Mouse (Mus musculus) heart, adult 8-10 months (tissue): ENCODE data around the gene Musk. TPM values are rescaled to one million over a fixed set of nuclear protein-coding genes. Genes with fewer than 3 reads are reported as not detected.
"Not testable (repeated sequence)": the region's sequence is repeated elsewhere in the genome, so short reads cannot be mapped to it uniquely, and the experiment has no call there.

Experiments used
- DNase-seq: peaks from one replicate; pipeline ENCODE4 v3.0.0; 2022; ENCODE audit warnings: low spot score
- total RNA-seq, 4 experiments: library from RNA; stranded (reverse); gene quantifications; 2 replicates each; pipeline ENCODE4 v1.2.4; 2022

Gene Musk
- under 1 TPM; 0.31 to 0.88 (median 0.50) TPM for total RNA-seq

GRCm38 (mm10) chr4:58285687-58286086, at the start of gene Musk:
Gene Musk, plus strand, starts transcription at chr4:58285960.
- DNase-seq, result no peak

DNA sequence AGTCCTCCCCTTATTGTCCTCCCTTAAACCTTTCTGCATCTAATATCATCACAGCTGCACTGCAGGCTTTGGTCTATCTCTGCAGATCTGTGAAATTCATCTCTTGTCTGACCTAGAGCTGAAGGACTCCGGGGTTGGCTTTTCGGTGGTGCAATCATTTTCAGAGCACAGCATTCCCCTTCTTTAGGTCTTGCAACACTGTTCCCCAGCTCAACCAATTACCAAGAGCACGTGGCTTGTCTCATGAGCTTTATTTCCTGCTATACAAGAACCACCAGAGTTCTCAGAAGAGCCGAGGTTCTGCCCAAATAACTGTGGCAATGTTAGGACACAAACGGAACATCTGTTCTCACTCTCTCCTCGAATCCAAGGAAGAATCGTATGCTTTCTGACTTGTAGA, 45.3 kb upstream of the Musk start:
- no peak for DNase-seq

- no peak for DNase-seq
Observed at GRCm38 (mm10) chr4:58245544-58245943, 40.2 kb upstream of the Musk start.

DNA sequence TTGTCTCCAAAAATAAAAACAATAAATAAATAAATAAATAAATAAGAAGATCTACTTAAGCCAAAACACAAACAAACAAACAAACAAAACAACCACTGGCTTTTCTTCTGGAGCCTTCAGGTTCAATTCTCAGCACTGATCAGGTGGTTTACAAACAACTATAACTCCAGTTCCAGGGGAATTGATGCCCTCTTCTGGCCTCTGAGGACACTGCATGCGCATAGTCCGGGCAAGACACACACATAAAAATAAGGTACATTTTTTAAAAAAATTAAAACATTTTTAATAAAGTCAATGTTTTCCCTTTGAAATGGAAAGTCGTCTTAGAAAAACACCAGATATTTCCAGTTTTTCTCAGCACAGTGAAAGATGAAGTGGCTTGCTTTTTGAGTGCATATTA, 33.4 kb upstream of the Musk start:
- no peak for DNase-seq

- DNase-seq, result peak; percentile 39
Observed at GRCm38 (mm10) chr4:58253410-58253809, 32.4 kb upstream of the Musk start.

GRCm38 (mm10) chr4:58260767-58261166, 25.0 kb upstream of the Musk start:
- DNase-seq, result not testable (repeated sequence)

DNA sequence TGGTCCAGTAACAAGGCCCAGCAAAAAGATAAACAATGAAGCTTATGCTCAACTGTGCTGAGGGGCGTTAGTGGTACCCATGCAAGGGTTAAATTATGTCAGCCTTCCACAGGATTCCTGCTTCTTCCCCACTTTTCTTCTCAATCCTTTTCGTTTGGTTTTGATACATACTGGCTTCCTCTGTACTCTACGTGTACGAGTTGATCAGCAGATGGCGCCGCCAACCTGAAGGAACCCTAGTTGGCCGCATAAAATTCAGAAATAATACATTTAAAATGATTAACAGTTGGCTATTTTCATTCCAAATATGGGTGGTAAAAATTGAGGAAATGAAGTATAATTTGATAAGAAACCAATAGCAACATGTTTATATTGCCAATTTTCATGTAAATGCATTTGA, 19.5 kb upstream of the Musk start:
- no peak for DNase-seq

DNA sequence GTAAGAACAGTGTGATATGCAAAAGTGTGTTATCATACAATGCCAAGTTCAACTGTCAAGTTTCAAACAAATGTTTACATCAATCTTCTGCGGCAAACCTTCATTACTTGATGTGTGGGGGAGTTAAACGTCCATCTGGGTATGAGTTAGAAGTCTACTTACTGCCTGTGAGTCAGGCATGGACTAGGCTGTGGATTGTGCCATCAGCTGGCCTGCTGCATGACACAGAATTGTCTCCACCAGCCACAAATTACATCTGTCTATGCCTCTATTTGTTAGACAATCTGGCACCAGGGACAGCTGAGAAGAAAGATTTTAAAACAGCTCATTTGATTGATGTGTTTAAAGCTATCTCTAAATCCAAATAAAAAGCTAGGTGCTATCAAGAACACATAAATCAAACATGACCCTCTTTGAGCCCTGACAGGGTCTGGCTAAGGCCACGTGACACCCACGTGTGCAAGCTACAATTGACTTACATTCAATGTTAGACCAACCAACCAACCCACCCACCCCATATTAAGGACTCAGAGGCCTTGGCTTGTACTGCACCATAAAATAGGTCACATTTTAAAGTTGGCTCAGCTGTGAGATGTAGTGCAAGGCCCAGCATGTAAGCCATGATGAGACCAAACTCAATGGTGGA, 16.7 kb upstream of the Musk start:
- DNase-seq, result no peak

GRCm38 (mm10) chr4:58269961-58270360, 15.8 kb upstream of the Musk start:
- no peak for DNase-seq

GRCm38 (mm10) chr4:58270956-58271355, 14.8 kb upstream of the Musk start:
- DNase-seq, result no peak

GRCm38 (mm10) chr4:58271504-58272162, 14.1 kb upstream of the Musk start:
- DNase-seq, result no peak

DNA sequence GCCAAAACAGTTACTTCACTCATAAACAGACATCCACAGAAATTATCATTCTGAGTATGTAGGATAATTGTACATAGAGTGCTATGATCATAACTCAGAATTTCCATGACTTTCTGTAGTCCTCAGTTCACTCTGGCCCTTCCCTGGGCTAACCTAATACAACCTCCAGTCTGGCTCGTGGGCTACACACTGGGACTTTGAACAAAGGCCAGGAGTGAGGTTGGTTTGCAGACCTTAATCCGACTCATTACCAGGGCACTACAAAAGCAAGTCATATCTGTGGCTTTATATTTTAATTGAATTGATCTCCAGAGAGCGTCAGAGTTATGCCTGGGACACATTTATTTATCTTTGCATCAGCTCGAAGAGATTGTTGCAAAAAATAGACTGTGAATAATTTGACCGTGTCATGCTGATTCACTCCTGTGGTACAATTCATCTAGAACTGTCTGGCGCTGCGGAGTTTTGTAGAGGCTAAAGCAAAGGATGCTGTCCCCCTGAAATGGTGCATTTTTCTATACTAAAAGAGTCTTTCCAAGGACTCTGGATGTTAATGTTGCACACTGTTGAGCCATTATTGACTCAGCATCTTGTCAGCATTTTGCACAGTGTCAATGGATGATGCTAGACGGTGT, 10.4 kb upstream of the Musk start:
- no peak for DNase-seq

DNA sequence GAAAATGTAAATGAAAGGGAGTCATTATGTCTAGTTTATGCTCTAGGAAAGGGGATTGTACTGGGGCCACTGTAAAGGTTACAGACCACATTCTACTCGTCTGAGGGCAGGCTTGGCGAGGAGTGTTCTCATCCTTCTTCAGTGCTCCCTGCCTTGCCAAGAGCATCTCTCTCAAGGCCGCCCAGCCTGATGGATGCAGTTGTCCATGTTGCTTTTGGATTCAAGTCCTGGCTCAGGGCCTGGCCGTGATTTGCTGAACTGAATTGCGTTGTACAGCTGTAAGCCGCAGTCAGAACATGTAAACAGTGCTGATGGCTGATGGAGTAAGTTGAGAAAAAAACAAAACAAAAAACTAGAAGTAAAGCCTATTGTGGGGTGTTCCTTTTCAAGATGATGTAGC, 7.4 kb upstream of the Musk start:
- DNase-seq, result peak; percentile 74

- no peak for DNase-seq
Observed at GRCm38 (mm10) chr4:58280121-58280520, 5.6 kb upstream of the Musk start.

GRCm38 (mm10) chr4:58286368-58287090, 769 bp downstream of the Musk start:
- no peak for DNase-seq

DNA sequence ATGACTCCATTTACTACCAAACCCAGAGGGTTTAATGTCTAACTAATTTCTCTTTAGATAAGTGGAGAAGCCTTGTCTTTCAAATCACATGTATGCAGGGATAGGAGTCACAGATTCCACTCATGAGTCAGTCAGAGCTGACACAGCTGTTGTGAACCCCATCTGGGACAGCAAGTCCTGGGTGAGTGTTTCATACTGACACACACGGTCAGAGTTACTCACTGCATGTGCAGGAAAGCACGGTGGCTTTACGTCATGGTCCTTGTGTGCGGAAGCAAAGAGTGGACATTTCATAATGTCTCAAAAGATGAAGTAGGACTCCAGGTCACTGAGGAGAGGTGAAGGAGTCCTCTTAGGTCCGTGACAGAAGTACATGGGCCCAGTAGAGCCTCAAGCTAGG, 3.0 kb downstream of the Musk start:
- peak; percentile 50 for DNase-seq

DNA sequence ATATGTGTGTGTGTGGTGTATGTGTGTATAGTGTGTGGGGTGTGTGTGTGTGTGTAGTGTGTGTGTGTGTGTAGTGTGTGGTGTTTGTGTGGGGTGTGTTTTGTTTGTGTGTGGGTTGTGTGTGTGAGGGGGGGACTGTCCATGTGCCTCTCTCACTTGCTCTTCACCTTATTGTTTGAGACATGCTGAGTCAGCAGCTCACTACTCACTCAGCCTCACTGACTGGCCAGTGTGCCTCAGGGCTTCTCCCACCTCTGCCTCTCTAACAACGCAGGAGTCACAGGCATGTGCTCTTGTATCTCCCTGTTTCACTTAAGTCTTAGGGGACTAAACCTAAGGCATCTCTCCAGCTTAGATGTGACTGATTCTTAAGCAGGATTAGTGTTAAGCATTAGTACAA, 6.1 kb downstream of the Musk start:
- no peak for DNase-seq

DNA sequence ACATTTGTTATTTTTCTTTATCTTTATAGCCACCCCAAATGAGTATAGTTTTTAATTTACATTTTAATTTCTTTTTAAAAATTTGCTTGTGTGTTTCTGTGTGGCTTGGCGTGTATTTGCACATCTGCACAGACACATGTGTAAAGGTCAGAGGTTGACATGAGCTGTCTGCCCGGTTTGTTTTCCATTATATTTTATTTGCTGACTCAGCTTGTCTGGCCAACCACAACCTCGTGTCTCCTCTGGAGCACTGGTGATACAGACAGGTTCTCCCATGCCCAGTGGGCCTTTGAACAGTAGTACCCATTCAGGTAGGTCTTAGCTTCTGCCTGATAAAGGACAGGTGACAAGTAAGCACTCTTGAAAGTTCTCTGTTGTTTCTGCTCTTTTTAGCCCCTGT, 7.3 kb downstream of the Musk start:
- no peak for DNase-seq

- no peak for DNase-seq
Observed at GRCm38 (mm10) chr4:58303862-58304261, 18.1 kb downstream of the Musk start.

DNA sequence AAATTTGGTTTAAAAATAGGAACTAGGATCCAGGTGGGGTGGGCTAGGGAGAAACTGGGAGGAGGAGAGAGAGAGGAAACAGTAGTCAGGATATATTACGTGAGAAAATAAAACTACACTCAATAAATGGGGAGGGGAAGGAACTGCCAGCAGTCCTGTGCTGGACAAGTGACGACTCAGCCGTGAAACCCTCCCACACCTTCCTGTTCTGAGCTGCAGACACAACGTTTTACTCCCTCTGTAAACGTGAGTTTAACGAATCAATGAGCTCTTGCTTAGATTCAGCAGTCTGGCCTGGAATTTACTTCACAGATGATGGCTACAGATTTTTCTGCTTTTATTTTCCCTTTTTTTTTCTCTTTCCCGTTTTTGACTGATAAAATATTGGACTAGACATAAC, 18.8 kb downstream of the Musk start:
- DNase-seq, result no peak

- no peak for DNase-seq
Observed at GRCm38 (mm10) chr4:58307421-58307820, 21.7 kb downstream of the Musk start.

- DNase-seq, result no peak
Observed at GRCm38 (mm10) chr4:58313344-58313743, 27.6 kb downstream of the Musk start.
